Mouse (Mus musculus): ENCODE results near the gene Ctsh. TPM values are rescaled to one million over a fixed set of nuclear protein-coding genes. Genes with fewer than 3 reads are reported as not detected.

Gene Ctsh
- 41.2 and 43.8 TPM in 2 replicates for polyA plus RNA-seq (2015; fragmentation: Nextera tagmentation; extraction: Ambion mirVana)

DNA sequence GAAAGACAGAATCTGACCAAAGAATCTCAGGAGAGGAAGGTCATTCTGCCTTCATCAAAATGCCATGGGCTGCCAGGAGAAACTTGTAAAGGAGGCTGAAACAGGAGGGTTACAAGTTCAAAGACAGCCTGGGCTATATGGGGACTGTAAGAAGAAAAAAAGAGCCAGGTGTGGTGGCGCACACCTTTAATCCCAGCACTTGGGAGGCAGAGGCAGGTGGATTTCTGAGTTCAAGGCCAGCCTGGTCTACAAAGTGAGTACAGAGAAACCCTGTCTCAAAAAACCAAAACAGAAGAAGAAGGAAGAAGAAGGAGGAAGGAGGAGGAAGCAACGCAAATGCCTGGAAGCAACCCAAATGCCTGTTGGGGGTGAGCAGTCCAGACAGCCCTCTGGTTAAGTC is at the start of gene Ctsh:
TSS of gene Ctsh (plus strand) at position 301 of the 400 bp plus-strand sequence.

DNA sequence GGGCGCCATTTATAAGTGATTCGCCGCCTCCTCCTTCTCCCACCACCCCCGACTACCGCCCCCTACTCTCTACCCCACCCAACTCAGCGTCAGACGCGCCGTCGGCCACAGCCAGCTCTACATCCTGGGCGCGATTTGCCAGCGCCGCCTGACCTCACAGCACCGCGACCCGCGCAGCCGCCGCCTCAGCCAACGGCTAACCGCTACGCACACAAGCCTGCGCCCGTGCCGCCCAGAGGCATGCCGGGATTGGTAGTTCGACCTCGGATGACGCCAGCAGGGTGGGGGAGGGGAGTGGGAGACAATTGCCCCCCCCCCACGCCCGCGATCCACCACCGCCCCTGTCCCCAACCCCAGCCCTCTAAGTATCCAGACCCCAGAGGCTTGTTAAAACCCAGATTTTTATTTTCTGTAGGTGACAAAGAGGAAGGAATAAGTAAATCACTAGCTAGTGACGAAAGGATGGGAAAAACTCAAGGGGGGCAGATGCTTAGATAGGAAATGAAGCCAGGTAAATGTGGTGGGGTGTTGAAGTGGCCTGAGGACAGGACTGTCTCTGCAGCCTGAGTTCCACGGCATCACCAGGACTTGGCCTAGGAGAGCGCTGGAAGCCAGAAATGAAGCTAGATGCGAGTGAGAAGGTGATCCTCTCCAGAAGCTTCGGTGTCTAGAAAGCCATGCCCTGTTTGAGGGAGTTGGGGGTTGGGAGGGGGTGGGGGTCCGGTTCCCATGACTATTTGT is 60.8 kb downstream of the Ctsh start, which contains the start of gene Morf4l1:
TSS of gene Morf4l1 (minus strand) at position 208 of the 741 bp plus-strand sequence.

Other genes starting within 250 kb of the Ctsh start
- gene Rasgrf1, start 144.2 kb upstream of the Ctsh start, polyA plus RNA-seq (2015; fragmentation: Nextera tagmentation; extraction: Ambion mirVana): 0.06 TPM in 1 of 2 replicates, not detected in the other
- gene Morf4l1, start 60.6 kb downstream of the Ctsh start, polyA plus RNA-seq (2015; fragmentation: Nextera tagmentation; extraction: Ambion mirVana): 190 and 209 TPM in 2 replicates
- gene Adamts7, start 108.9 kb downstream of the Ctsh start, polyA plus RNA-seq (2015; fragmentation: Nextera tagmentation; extraction: Ambion mirVana): 2.8 and 3.8 TPM in 2 replicates
- 8.8 and 12.6 TPM in 2 replicates for gene Tbc1d2b, start 216.7 kb downstream of the Ctsh start, polyA plus RNA-seq (2015; fragmentation: Nextera tagmentation; extraction: Ambion mirVana)

Measured in spleen, postnatal 0 days (tissue).